Mouse (Mus musculus) inflammation-experienced regulatory T-cells, adult 6 months (primary cell): ENCODE measurements around the gene Scube3. TPM values are rescaled to one million over a fixed set of nuclear protein-coding genes. Genes with fewer than 3 reads are reported as not detected.

Experiments used
- ATAC-seq: one replicate; pipeline ENCODE4 v1.8.0; 2017
- polyA plus RNA-seq, 3 experiments: library from polyadenylated mRNA; unstranded; fragments of 100-300 nt; shearing (Covaris generic); gene quantifications; one replicate each; pipeline ENCODE4 v1.2.1; 2017

Gene Scube3
- polyA plus RNA-seq, 3 experiments from 2014 or later = not detected

DNA sequence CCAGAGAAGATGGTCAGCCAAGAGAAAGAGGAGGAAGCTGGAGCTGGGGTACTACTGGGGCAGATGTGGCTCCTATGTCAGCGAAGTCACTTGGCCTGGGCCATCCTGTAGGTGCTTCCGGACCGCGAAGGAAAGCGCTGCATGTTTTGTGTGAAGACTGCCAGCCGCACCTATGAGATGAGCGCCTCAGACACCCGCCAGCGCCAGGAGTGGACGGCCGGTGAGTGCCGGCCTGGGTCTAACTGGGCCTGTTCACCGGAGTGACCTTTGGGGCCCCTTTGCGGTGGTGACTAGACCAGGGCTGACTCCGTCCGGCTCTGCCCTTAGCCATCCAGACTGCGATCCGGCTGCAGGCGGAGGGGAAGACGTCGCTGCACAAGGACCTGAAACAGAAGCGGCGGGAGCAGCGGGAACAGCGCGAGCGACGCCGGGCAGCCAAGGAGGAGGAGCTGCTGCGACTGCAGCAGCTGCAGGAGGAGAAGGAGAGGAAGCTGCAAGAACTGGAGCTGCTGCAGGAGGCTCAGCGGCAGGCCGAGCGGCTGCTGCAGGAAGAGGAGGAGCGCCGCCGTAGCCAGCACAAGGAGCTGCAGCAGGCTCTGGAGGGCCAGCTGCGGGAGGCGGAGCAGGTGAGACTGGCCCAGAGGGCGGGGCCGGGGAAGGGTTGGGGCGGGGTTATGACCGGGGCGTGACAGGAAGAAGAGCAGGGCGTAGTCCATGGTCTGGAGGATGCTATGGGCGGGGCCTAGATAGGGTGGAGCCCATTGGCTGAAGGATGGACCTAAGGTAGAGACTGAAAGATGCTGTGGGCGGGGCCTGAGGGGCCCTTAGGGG, 81.8 kb downstream of the Scube3 start:
- ATAC-seq = peak; percentile 83

Other genes starting within 250 kb of the Scube3 start
- 1 to 10 TPM; 1.9 to 5.0 (median 3.8) TPM for gene Anks1, start 232.8 kb upstream of the Scube3 start, polyA plus RNA-seq
- 10 to 100 TPM; 39.7 to 54.3 (median 42.1) TPM for gene Taf11, start 232.3 kb upstream of the Scube3 start, polyA plus RNA-seq
- 1 to 10 TPM; 1.8 to 1.9 (median 1.8) TPM for gene Tcp11, start 61.5 kb upstream of the Scube3 start, polyA plus RNA-seq
- gene Zfp523, start 35.0 kb downstream of the Scube3 start, polyA plus RNA-seq = 1 to 10 TPM; 3.1 to 7.8 (median 6.2) TPM
- gene Def6, start 65.6 kb downstream of the Scube3 start, polyA plus RNA-seq = 10 to 100 TPM; 29.7 to 51.9 (median 32.8) TPM
- gene Ppard, start 90.6 kb downstream of the Scube3 start, polyA plus RNA-seq = 1 to 10 TPM; 2.5 to 3.8 (median 3.8) TPM
- 1 to 10 TPM; 3.2 to 8.3 (median 6.6) TPM for gene Fance, start 171.4 kb downstream of the Scube3 start, polyA plus RNA-seq
- gene Rpl10a, start 186.3 kb downstream of the Scube3 start, polyA plus RNA-seq = 100 to 1,000 TPM; 514 to 941 (median 691) TPM
- not detected for gene Tead3, start 208.7 kb downstream of the Scube3 start, polyA plus RNA-seq
- under 1 TPM in 2 of 3 experiments, not detected in 1; 0.24 to 0.39 TPM for gene Tulp1, start 223.1 kb downstream of the Scube3 start, polyA plus RNA-seq